Mouse (Mus musculus) spleen, adult 12 weeks (tissue): ENCODE measurements around the gene Zbtb6.

ENCODE experiments used
- DNase-seq: peaks from one replicate; pipeline ENCODE4 v3.0.0; 2022; ENCODE audit warnings: low spot score

Gene Zbtb6

GRCm38 (mm10) chr2:37442611-37443591, at the start of gene Zbtb6, which contains the start of the genes Zbtb26 and Rabgap1:
Zbtb6 (minus strand) TSS chr2:37443171.
Zbtb26 (minus strand) TSS chr2:37443135.
Rabgap1 (plus strand) TSS chr2:37443279.
- peak; percentile 90 for DNase-seq

DNA sequence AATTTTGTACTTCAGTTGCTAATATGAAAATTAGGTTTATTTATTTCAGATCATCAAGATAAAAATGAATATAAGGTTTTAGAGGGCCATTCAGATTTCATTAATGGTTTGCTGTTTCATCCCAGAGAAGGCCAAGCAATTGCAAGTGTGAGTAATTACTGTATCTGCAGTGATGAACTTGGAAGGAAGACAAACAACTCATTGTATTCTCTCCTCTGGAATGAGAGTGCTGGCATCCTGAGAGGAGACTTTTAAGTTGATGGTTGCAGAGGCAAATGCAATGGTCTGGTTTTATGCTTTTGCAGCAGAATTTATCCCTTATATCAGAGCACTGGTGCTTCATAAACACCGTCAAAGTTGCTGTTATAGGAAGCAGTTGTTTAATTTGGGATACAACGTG, 46.0 kb upstream of the Zbtb6 start:
- no peak for DNase-seq

DNA sequence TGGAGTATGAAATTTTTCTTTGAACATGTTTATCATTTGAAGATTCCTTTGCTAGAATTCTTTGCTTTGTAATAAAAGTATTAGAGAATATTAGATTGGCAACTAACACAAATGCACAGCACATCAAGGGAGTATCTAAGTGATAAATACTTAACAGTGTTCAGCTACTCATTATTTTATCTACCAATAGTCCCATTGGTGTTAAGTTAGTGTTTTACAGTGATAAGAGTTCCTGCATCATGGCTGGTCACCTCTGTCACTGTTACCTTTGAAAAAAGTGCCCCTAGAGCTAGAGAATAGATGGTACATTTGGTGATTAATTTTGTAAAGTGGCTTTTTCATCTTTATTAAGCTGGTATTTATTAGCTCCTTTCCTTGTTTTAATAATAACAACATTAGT, 43.4 kb upstream of the Zbtb6 start:
- no peak for DNase-seq

DNA sequence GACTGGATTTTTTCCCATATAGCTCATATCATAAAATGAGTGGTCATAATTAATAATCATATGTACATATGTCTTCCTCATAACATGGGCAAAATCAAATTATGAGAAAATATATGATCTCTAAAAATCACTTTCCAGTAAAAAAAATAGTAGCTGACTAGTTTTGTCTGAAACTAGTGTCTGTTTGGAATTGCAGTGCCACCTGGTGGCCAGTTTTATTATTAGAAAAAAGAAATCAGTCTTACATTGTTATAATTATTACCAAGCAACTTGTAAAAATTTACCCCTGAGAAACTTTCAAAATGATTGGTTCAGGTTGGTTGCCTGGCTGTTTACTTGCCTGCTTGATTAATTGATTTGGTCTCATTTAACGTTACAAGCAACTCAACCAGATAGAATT, 42.4 kb upstream of the Zbtb6 start:
- DNase-seq, result no peak

- no peak for DNase-seq
These were observed 41.2 kb upstream of the Zbtb6 start for GRCm38 (mm10) chr2:37484165-37484564.

GRCm38 (mm10) chr2:37480039-37480438, 37.1 kb upstream of the Zbtb6 start:
- no peak for DNase-seq

- DNase-seq, result no peak
These were observed 36.6 kb upstream of the Zbtb6 start for GRCm38 (mm10) chr2:37479559-37479958.

DNA sequence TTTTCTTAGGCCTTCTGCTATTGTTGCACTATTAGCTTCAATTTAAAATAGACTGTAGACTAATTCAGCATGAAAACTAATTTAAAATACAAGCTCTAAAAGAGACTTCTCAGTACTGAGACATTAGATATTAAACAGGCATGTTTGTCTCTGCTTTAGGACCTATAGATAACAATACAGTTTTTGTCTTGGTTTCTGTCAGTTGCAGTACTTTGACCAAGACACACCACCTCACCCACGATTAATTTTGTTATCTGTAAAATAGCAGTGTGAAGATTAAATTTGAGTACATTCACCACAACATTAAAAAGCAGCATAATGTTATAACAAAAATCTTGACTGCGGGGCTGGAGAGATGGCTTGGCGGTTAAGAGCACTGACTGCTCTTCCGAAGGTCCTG, 23.3 kb upstream of the Zbtb6 start:
- DNase-seq, result no peak

DNA sequence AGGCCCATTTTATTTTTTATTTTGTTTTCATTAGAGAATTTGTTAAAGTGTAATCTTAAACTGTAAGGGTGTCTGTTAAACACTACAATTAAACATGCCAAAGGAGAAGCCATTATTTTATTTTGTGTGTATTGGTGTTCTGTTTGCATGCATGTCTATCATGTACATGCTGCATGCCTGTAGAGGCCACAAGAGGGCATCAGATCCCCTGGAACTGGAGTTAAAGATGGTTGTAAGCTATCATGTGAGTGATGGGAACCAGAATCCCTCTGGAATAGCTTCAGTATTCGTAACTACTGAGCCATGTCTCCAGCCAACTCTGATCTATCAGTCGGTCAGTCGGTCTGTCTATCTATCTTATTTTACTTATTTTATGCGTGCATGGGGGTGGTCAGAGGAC, 17.7 kb upstream of the Zbtb6 start:
- no peak for DNase-seq

GRCm38 (mm10) chr2:37452376-37452760, 9.4 kb upstream of the Zbtb6 start:
- no peak for DNase-seq

DNA sequence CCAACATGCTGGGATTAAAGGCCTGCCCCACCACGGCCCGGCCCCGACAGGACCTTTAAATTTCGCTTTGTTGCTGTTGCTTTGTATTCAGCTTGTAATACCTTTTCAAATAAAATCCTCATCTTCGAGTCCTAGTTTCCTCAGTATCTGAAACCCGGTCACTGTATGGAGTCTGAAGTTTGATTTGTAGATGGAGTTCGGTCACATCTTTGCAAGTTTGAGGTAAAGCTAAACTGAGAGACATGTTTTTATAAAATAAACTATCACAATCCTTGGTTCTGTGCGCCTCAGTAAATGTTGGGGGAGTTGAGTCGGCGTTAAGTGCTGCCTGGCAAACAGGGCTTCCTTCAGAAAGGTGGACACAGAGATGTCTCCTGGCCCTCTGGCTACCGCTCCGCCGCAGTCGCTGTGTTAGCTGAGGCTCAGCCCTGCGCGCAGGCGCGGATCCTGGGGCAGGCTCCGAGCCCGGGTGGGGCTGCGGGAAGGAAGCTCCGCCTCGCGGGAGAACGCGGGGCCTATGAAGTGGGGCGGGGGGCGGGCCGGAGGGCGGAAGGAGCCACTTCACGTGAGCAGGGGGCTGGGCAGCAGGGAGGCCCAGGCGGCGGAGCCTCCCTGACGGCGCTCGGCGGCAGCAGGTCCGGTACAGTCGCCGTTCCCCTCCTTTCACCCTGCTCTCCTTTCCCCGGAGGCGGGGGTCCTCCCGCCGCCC, 8.8 kb upstream of the Zbtb6 start:
- DNase-seq, result peak; percentile 84

- DNase-seq, result no peak
These were observed 11.4 kb downstream of the Zbtb6 start for GRCm38 (mm10) chr2:37431609-37432008.

DNA sequence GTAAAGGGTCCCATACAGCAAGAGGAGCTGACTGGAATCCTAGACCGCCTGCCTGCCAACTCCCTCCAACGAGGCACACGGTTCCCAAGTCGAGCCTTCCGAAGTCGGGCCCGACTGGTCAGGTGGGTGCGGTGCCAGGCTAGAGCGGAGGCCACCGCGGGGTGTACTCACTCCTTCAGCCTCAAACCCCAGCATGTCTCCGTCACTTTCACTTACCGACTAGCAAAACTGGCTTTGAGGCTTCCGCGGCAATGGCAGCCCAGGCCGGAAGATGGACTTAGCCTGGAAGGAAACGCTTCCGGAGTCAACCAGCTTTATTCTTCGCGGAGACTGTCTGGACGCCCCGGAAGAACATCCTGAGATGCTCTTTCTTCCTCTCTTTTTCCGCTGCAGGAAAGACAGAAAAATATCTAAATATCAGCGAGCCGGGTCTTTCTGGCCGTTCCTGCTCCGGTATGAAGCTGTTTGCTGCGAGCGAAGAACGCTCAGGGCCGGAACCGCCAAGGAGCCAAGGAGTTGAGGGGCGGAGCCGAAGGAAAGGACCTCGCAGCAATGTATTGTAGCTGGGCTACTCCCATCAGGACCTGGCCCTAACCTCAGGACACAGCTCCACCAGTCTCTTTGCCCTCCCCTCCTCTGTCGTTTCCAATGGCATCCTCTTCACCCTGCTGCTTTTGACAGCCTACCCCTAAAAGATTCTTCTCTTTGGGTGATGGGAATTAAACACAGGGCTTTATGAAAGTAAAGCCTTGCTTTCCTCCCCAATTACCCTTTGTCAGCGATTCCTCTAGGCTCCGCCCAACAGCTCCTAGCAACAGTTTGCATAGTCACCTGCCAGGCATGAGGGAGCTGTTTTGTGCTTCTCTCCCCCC, 12.1 kb downstream of the Zbtb6 start:
- peak; percentile 72 for DNase-seq

- DNase-seq, result no peak
These were observed 19.3 kb downstream of the Zbtb6 start for GRCm38 (mm10) chr2:37423671-37424070.

DNA sequence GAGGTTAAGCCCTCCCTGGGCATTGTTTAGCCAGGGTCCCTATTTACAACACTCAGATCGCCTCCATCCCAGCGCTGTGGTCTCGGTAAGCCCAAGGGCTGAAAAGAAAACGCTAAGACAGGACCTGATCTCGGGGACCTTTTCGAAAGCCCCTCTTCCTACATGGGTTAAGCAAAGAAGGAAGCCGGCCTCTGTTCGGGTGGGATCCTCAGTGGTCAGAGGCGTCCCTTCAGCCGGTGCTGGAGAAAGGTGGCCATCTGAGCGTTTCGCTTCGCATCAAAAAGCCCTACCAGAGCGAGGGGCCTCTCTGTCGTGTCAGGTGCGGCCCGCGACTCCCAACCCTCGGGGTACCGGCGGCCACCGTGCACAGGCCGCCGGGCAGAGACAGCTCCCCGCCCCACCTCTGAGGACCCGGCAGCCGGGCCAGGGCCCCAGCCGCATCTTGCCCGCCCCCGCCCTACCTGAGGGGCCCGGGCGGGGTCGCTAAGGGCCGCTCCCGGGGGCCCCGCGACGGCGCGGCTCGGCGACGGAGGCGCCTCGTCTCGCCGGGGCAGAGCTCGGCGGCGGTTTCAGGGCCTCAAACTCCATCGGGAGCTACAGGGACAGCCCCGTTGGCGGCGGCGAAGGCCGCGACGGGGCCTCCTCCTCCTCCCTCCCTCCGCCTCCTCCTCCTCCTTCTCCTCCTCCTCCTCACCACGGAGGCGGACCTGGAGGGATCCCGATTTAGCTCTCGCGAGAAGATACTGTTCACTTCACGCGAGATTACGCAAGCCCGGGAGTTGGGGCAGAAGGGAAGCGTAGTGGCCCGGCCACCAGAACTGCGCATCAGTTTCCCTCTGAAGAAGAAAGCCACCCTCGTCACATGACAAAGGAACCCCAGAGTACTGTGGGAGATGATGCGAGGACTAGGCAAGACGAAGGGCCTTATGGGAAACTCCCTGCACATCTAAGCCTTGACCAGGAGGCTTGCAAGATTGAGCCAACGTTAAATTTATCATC, 20.4 kb downstream of the Zbtb6 start, which contains the start of gene Rc3h2:
Rc3h2 (minus strand) TSS at position 598 of the 999 bp plus-strand sequence.
- peak; percentile 91 for DNase-seq

DNA sequence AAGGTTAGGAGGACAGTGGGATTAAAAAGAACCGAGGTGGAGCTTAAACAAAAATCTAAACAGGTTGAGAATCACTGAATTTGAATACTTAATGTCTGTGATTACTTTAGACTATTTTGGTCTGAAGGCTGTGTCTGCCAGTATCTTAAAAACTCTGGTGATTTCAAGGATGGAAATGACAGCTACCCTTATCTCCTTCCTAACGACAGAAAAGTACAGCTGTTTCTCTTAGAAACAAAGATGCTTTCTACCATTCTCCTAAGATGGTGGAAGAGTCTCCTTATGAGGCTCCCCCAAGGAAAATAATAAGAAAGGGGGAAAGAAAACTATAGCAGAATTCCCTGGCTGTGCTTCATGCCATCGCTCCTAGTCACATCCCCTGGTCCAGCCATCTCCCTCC, 21.1 kb downstream of the Zbtb6 start:
- DNase-seq, result no peak

- no peak for DNase-seq
These were observed 47.4 kb downstream of the Zbtb6 start for GRCm38 (mm10) chr2:37395539-37395938.

GRCm38 (mm10) chr2:37382921-37383320, 60.0 kb downstream of the Zbtb6 start:
- DNase-seq, result no peak

GRCm38 (mm10) chr2:37380189-37380588, 62.8 kb downstream of the Zbtb6 start:
- DNase-seq, result peak; percentile 39

DNA sequence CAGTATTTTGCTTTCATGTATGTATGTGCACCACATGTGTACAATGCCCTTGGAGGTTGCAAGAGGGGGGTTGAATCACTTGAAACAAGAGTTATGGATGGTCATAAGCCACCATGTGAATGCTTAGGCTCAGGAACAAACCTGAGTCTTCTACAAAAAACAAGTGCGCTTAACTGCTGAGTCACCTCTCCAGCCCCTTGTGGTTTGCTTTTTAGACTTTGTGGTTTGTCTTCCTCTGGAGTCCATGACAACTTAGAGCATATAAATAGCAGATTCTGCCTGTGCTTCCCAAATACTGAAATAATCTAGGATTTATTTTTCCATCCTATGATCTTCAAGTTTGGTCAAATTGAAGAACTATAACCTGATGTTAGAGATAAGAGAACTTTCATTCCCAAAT, 67.0 kb downstream of the Zbtb6 start:
- no peak for DNase-seq
